Mouse (Mus musculus) intestine, embryonic 15.5 days (tissue): Measurements from ENCODE around the gene Neu2. TPM values are rescaled to one million over a fixed set of nuclear protein-coding genes. Genes with fewer than 3 reads are reported as not detected.

Experiments
- ATAC-seq: fragments of 200-750 bp; cut with Nextera tagmentation; 2 replicates; pipeline ENCODE4 v1.8.0; 2017; ENCODE audit warnings: moderate TSS enrichment, moderate library complexity
- H3K27ac ChIP-seq: fragments of 300-500 bp; sonication (generic); 2 replicates; pipeline ENCODE4 v1.5.1; 2015; ENCODE audit warnings: mild to moderate bottlenecking, inconsistent platforms
- H3K27me3 ChIP-seq: fragments of 300-500 bp; sonication (generic); replicated peaks from 2 replicates; pipeline ENCODE4 v1.6.1; 2015; ENCODE audit warnings: inconsistent platforms
- H3K36me3 ChIP-seq: fragments of 300-500 bp; sonication (generic); 2 replicates; pipeline ENCODE4 v1.6.1; 2015; ENCODE audit warnings: inconsistent platforms
- H3K4me1 ChIP-seq: fragments of 300-500 bp; sonication (generic); replicated peaks from 2 replicates; pipeline ENCODE4 v1.6.1; 2015; ENCODE audit warnings: inconsistent platforms
- H3K4me2 ChIP-seq: fragments of 300-500 bp; sonication (generic); replicated peaks from 2 replicates; pipeline ENCODE4 v1.6.1; 2015; ENCODE audit warnings: mild to moderate bottlenecking, inconsistent platforms
- H3K4me3 ChIP-seq: fragments of 300-500 bp; sonication (generic); replicated peaks from 2 replicates; pipeline ENCODE4 v1.5.1; 2015; ENCODE audit warnings: inconsistent platforms
- H3K9ac ChIP-seq: fragments of 300-500 bp; sonication (generic); 2 replicates; pipeline ENCODE4 v1.6.1; 2015; ENCODE audit warnings: inconsistent platforms
- H3K9me3 ChIP-seq: fragments of 300-500 bp; sonication (generic); 2 replicates; pipeline ENCODE4 v1.6.1; 2016; ENCODE audit warnings: inconsistent platforms
- WGBS: fragments of 180-500 bp; shearing (Covaris S2); methylation state at CpG from one replicate; pipeline ENCODE4 v1.1.7; 2015; 5-methylcytosine and 5-hydroxymethylcytosine counted together
- polyA plus RNA-seq: library from polyadenylated mRNA; unstranded; fragments of >200 nt; fragmentation: Nextera tagmentation; extraction: Ambion mirVana; gene quantifications from 2 replicates; pipeline ENCODE4 v1.2.1, GENCODE M21; 2015

Neu2 gene
- polyA plus RNA-seq, 1 experiment from 2014 or later: 3.2 TPM

GRCm38 (mm10) chr1:87551008-87551407, 41.3 kb downstream of the Neu2 start:
- Histone ChIP-seq H3K9ac (no peak overlapping the region), H3K36me3 (no peaks in the 10 kb centered on the region), H3K27ac (0 out of 2 replicates have a peak overlapping the region, but pooled peaks have one; percentile 22), H3K4me3 (no peak overlapping the region), H3K4me1 (0 out of 2 replicates have a peak, but pooled peaks cover 9% of the 10 kb centered on the region), H3K27me3 (no peaks in the 10 kb centered on the region), H3K4me2 (no peak overlapping the region), H3K9me3 (no peaks in the 10 kb centered on the region)
- 55% methylated on average over 3 of the region's 3 CpGs for WGBS
- peak; percentile 96 for ATAC-seq

GRCm38 (mm10) chr1:87553586-87553985, 43.9 kb downstream of the Neu2 start:
- Histone ChIP-seq H3K9ac (no peak overlapping the region), H3K4me2 (no peak overlapping the region), H3K4me1 (0 out of 2 replicates have a peak, but pooled peaks cover 9% of the 10 kb centered on the region), H3K9me3 (no peaks in the 10 kb centered on the region), H3K27ac (no peak overlapping the region), H3K27me3 (no peaks in the 10 kb centered on the region), H3K4me3 (no peak overlapping the region), H3K36me3 (no peaks in the 10 kb centered on the region)
- whole genome bisulfite sequencing: 70% methylated on average over 1 of the region's 1 CpGs
- ATAC-seq: no peak

DNA sequence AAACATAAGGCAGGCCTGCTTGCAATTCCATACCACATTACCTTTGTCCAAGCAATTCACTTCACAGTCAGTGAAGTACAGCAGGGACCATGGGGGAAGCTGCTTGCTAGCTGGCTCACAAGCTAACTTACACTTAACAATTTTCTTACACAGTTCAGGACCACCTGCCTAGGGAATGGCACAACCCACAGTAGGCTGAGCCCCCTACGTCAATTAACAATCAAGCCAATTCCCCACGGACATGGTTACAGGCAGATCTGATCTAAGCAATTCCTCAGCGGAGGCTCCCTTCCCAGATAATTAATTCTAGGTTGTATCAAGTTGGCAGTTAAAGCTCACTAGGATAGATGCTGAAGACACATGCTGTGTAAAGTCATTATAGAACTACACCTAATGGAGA, 53.3 kb downstream of the Neu2 start:
- Histone ChIP-seq H3K4me1 (no peaks in the 10 kb centered on the region), H3K27me3 (no peaks in the 10 kb centered on the region), H3K36me3 (no peaks in the 10 kb centered on the region), H3K27ac (no peak overlapping the region), H3K9ac (no peak overlapping the region), H3K4me2 (no peak overlapping the region), H3K9me3 (no peaks in the 10 kb centered on the region), H3K4me3 (no peak overlapping the region)
- 85% methylated on average over 3 of the region's 3 CpGs for WGBS
- no peak for ATAC-seq

DNA sequence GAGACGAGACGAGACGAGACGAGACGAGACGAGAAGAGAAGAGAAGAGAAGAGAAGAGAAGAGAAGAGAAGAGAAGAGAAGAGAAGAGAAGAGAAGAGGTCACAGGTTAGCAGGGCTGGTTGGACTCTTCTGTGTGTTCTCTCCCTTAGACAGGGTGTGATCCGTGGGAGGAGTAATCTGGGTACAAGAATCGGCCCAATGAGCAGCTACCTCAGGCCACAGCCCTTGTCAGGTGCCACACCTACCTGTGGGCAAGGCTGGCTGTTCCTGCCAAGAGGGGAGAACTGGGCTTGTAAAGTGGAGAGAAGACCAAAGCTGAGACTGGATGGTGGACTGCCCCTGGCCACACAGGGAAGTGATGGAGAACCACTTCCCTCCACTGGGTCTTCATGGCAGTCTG, 56.1 kb downstream of the Neu2 start:
- Histone ChIP-seq H3K27ac (no peak overlapping the region), H3K9ac (no peak overlapping the region), H3K4me2 (no peak overlapping the region), H3K4me1 (no peaks in the 10 kb centered on the region), H3K36me3 (no peaks in the 10 kb centered on the region), H3K27me3 (no peaks in the 10 kb centered on the region), H3K9me3 (no peaks in the 10 kb centered on the region), H3K4me3 (no peak overlapping the region)
- peak; percentile 66 for ATAC-seq
- WGBS: 73% methylated on average over 8 of the region's 8 CpGs

DNA sequence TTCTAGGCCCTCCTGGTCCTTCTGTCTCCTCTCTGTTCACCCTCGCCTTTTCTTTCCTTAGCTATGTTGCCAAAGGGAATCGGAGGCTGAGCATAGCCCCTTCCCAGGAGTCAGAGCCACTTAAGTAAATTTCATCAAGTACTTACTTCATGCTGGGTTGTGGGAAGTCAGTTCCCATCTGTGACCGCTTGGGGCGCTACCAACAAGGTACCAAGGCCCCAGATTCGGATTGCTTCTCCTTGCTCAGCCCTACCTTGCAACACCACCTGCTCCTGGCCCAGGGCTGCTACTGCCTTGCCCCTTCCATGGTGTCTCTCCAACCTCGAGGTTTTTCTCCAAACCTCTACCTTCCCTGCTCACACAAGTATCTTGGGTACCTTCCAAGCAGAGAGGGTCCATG, 58.7 kb downstream of the Neu2 start:
- WGBS: 45% methylated on average over 6 of the region's 6 CpGs
- Histone ChIP-seq H3K27ac (no peak overlapping the region), H3K4me2 (no peak overlapping the region), H3K36me3 (no peaks in the 10 kb centered on the region), H3K27me3 (no peaks in the 10 kb centered on the region), H3K4me3 (no peak overlapping the region), H3K9ac (no peak overlapping the region), H3K4me1 (no peaks in the 10 kb centered on the region), H3K9me3 (no peaks in the 10 kb centered on the region)
- ATAC-seq: no peak

DNA sequence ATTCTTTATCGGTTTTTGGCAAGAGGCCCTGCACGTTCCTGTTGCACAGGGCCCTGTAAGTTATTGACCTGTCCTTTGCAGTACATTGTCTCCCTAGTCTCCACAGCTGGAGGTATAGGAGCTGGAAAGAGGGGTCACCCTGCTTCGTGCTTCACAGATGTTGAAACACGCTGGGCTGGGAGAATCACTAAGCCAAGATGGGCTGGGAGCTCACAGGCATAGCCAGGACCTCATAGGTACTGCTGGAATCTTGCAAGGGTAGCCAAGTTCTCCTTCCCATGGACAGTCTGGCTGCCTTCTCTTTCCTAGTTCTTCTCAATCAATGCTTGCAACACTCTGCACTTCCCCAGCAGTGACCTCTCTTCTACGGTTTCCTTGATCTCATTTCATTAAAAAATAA, 63.6 kb downstream of the Neu2 start:
- H3K4me2 ChIP-seq: peak overlapping the region; percentile 50
- ATAC-seq: peak; percentile 26

GRCm38 (mm10) chr1:87573800-87574215, 64.1 kb downstream of the Neu2 start, which contains the start of gene Ngef:
Gene Ngef (minus strand): TSS chr1:87573870.
- WGBS: 46% methylated on average over 6 of the region's 6 CpGs
- peak within 1 kb of the TSS; percentile 50 for H3K4me2 ChIP-seq
- no peaks in the 10 kb centered on the region for H3K36me3 ChIP-seq
- H3K27ac ChIP-seq: peak within 1 kb of the TSS; percentile 92
- peaks cover 6% of the 10 kb centered on the region; the same call in 1 of the 2 replicates for H3K4me1 ChIP-seq
- peak; percentile 95 for ATAC-seq
- no peaks in the 10 kb centered on the region for H3K9me3 ChIP-seq
- no peaks in the 10 kb centered on the region for H3K27me3 ChIP-seq
- peak within 1 kb of the TSS; percentile 37; the same call in 1 of the 2 replicates for H3K9ac ChIP-seq
- peak within 1 kb of the TSS; percentile 33 for H3K4me3 ChIP-seq

More for the DNA sequence above, 63.6 kb downstream of the Neu2 start:
- Histone ChIP-seq H3K27ac (peak overlapping the region; percentile 92), H3K4me1 (peaks cover 6% of the 10 kb centered on the region; the same call in 1 of the 2 replicates), H3K4me3 (peak overlapping the region; percentile 33), H3K27me3 (no peaks in the 10 kb centered on the region), H3K9ac (peak overlapping the region; percentile 37; the same call in 1 of the 2 replicates), H3K36me3 (no peaks in the 10 kb centered on the region), H3K9me3 (no peaks in the 10 kb centered on the region)
- WGBS: 50% methylated on average over 5 of the region's 5 CpGs

DNA sequence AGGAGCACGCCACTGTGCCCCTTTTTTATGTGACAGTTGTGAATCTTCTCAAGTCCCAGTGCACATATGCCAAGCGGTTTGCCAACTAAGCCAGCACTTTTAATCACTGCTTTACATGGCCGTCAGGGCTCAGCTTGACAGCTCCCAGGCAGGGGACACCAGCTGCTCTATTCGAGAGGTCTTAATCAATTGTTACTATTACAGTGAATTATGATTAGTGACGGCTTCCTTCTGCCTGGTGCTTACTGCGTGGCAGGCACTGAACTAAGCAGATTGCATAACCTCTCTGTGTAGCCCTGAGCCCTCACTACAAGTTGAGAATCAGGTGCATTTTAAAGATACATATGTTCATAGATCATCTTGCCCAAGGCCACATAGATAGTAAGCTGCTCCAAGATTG, 64.7 kb downstream of the Neu2 start:
- WGBS: 39% methylated on average over 6 of the region's 6 CpGs
- no peaks in the 10 kb centered on the region for H3K27me3 ChIP-seq
- H3K4me1 ChIP-seq: peaks cover 6% of the 10 kb centered on the region; the same call in 1 of the 2 replicates
- H3K9ac ChIP-seq: 0 out of 2 replicates have a peak overlapping the region, but pooled peaks have one; percentile 11
- H3K36me3 ChIP-seq: no peaks in the 10 kb centered on the region
- peak overlapping the region; percentile 92 for H3K27ac ChIP-seq
- H3K4me3 ChIP-seq: peak overlapping the region; percentile 7; the same call in 1 of the 2 replicates
- ATAC-seq: peak; percentile 48
- no peaks in the 10 kb centered on the region for H3K9me3 ChIP-seq
- H3K4me2 ChIP-seq: peak overlapping the region; percentile 49

- H3K27me3 ChIP-seq: no peaks in the 10 kb centered on the region
- no peaks in the 10 kb centered on the region for H3K9me3 ChIP-seq
- peak overlapping the region; percentile 92 for H3K27ac ChIP-seq
- H3K36me3 ChIP-seq: no peaks in the 10 kb centered on the region
- peak; percentile 81 for ATAC-seq
- peaks cover 6% of the 10 kb centered on the region; the same call in 1 of the 2 replicates for H3K4me1 ChIP-seq
- 0 out of 2 replicates have a peak overlapping the region, but pooled peaks have one; percentile 7 for H3K4me3 ChIP-seq
- WGBS: 34% methylated on average over 7 of the region's 7 CpGs
- peak overlapping the region; percentile 49 for H3K4me2 ChIP-seq
- no peak overlapping the region for H3K9ac ChIP-seq
These were observed 65.1 kb downstream of the Neu2 start for GRCm38 (mm10) chr1:87574785-87575184.

- ATAC-seq: peak; percentile 79
- 0 out of 2 replicates have a peak overlapping the region, but pooled peaks have one; percentile 9 for H3K4me2 ChIP-seq
- H3K4me1 ChIP-seq: peaks cover 11% of the 10 kb centered on the region; the same call in 1 of the 2 replicates
- no peaks in the 10 kb centered on the region for H3K36me3 ChIP-seq
- H3K27ac ChIP-seq: peak overlapping the region; percentile 63; the same call in 1 of the 2 replicates
- no peak overlapping the region for H3K9ac ChIP-seq
- H3K4me3 ChIP-seq: no peak overlapping the region
- 65% methylated on average over 6 of the region's 6 CpGs for WGBS
- no peaks in the 10 kb centered on the region; the same call in 1 of the 2 replicates for H3K27me3 ChIP-seq
- no peaks in the 10 kb centered on the region for H3K9me3 ChIP-seq
These were observed 69.3 kb downstream of the Neu2 start for GRCm38 (mm10) chr1:87578965-87579364.

DNA sequence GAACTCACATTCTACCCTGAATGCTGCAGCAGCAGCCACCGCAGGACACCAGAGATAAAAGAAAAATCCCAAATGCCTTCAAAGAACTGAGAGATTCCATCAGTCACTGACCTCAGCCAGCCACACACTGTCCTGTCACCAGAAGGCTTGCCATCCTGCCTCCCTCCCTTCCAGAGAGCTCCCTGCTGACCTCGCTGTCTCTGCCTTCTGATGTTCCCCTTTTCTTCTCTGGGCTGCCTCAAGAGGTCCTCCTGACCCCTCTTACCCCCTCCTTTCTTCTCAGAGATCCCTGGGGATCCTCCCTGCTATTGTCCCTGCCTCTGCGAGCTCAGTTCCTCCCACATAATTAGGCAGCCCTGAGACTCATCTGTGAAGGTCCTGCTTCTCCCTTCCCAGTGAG, 71.1 kb downstream of the Neu2 start:
- Histone ChIP-seq H3K9me3 (no peaks in the 10 kb centered on the region), H3K27me3 (no peaks in the 10 kb centered on the region; the same call in 1 of the 2 replicates), H3K9ac (no peak overlapping the region), H3K27ac (no peak overlapping the region), H3K36me3 (no peaks in the 10 kb centered on the region), H3K4me2 (no peak overlapping the region), H3K4me1 (0 out of 2 replicates have a peak, but pooled peaks cover 5% of the 10 kb centered on the region), H3K4me3 (no peak overlapping the region)
- WGBS: 36% methylated on average over 3 of the region's 3 CpGs
- no peak for ATAC-seq

GRCm38 (mm10) chr1:87589162-87589561, 79.5 kb downstream of the Neu2 start:
- Histone ChIP-seq H3K36me3 (no peaks in the 10 kb centered on the region), H3K27ac (no peak overlapping the region), H3K4me3 (no peak overlapping the region), H3K9me3 (no peaks in the 10 kb centered on the region), H3K9ac (no peak overlapping the region), H3K4me1 (no peaks in the 10 kb centered on the region), H3K27me3 (no peaks in the 10 kb centered on the region), H3K4me2 (no peak overlapping the region)
- ATAC-seq: no peak
- 86% methylated on average over 7 of the region's 7 CpGs for WGBS

GRCm38 (mm10) chr1:87589980-87590379, 80.3 kb downstream of the Neu2 start:
- H3K4me2 ChIP-seq: no peak overlapping the region
- 87% methylated on average over 8 of the region's 8 CpGs for WGBS

More at GRCm38 (mm10) chr1:87589980-87590379, 80.3 kb downstream of the Neu2 start:
- no peak overlapping the region for H3K4me3 ChIP-seq
- H3K4me1 ChIP-seq: no peaks in the 10 kb centered on the region
- no peak overlapping the region for H3K27ac ChIP-seq
- H3K27me3 ChIP-seq: no peaks in the 10 kb centered on the region
- no peak for ATAC-seq
- H3K9ac ChIP-seq: no peak overlapping the region
- H3K9me3 ChIP-seq: no peaks in the 10 kb centered on the region
- H3K36me3 ChIP-seq: no peaks in the 10 kb centered on the region
